Mouse (Mus musculus): ENCODE data around the gene Spag9.

DNA sequence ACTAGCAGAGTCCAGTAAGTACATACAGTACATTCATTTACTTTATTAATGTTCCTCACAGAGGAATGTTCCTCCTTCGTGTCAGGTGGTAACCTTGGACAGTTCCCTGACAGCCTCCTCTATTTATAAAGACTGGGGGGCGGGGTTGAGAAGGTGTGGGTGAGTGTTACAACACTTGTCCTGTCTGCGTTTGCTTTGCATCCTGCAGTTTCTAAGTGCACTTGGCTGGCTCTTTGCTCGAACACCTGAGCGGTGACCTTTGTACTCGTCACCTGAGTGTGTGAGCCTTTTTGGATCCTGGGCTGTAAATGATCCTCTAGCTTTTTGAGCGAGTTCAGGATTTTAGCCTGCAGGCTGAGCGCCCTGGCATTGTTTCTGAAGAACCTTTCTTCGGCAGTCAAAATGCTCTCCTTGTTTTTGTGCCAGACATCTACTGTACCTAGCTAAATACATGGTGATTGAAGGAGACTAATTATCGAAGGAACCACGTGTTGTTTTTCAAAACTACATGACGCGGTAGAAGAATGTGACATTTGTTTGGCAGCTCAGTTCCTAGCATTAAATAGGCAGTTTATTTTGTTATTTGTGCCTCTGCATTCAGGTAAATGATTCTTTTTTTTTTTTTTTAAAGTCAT lies 1.4 kb downstream of the Spag9 start:
- TF ChIP-seq CTCF (IDR thresholded peaks at IDR 0.05): no peak
- peak; percentile 89 for TF ChIP-seq EP300 (IDR thresholded peaks at IDR 0.05)
